Mouse (Mus musculus): ENCODE measurements around the gene Ipo9. TPM values are rescaled to one million over a fixed set of nuclear protein-coding genes. Genes with fewer than 3 reads are reported as not detected.

Gene Ipo9
- polyA plus RNA-seq, 1 experiment from 2014 or later = 70.5 TPM

DNA sequence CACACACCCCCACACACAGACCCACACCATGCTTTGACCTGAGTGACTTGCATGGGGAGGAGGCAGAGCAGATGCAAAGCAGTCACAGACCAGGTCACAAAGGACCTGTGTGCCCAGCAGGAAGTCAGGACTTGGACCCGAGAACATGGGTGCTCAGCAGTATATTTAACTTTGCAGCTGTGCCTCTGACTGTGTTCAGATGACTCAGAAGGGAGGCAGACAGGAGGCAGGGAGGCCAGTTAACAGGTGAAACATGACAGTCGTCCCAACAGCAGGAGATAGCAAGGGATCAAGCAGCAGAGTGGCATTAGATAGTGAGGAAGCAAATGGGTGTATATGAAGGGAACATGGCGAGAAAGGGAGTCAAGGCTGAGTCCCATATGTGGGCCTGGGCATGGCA lies 83.4 kb downstream of the Ipo9 start:
- H3K4me2 ChIP-seq (ENCODE audit: low read depth, low read length) = no peak overlapping the region
- peak overlapping the region; percentile 29; the same call in 1 of the 2 replicates for H3K27ac ChIP-seq (ENCODE audit: low read length)
- no peak overlapping the region for H3K9ac ChIP-seq (ENCODE audit: low read depth, low read length)
- no peaks in the 10 kb centered on the region for H3K9me3 ChIP-seq (ENCODE audit: control insufficient read depth, low read length)
- H3K27me3 ChIP-seq (replicated peaks; ENCODE audit: control insufficient read depth, insufficient read depth, low read length) = no peaks in the 10 kb centered on the region
- no peaks in the 10 kb centered on the region for H3K36me3 ChIP-seq (ENCODE audit: control insufficient read depth, insufficient read depth, low read length)
- ATAC-seq = no peak
- H3K4me1 ChIP-seq (ENCODE audit: control insufficient read depth, insufficient read depth, low read length) = peaks cover 4% of the 10 kb centered on the region; the same call in 1 of the 2 replicates
- 66% methylated on average over 3 of the region's 3 CpGs for WGBS
- no peak overlapping the region for H3K4me3 ChIP-seq (ENCODE audit: low read length)

DNA sequence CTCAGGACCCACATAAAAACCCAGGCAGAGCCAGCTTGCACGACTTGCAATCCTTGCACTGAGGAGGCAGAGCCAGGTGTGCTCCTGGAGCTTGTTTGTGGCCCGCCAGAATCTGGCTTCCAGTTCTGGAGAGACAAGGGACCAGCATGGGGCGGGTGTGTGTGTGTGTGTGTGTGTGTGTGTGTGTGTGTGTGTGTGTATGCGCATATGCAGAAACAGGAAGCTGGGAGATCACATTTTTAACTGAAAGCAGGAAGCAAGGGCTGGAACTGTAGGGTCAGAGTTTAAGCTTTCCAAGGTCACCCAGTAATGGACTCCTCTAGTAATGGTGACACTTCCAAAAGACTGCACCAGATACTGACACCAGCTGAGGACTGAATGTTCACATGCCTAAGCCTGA lies 86.3 kb downstream of the Ipo9 start:
- Histone ChIP-seq H3K27ac (ENCODE audit: low read length) (no peak overlapping the region), H3K4me2 (ENCODE audit: low read depth, low read length) (no peak overlapping the region), H3K4me1 (ENCODE audit: control insufficient read depth, insufficient read depth, low read length) (peaks cover 4% of the 10 kb centered on the region; the same call in 1 of the 2 replicates), H3K27me3 (replicated peaks; ENCODE audit: control insufficient read depth, insufficient read depth, low read length) (no peaks in the 10 kb centered on the region), H3K4me3 (ENCODE audit: low read length) (no peak overlapping the region), H3K36me3 (ENCODE audit: control insufficient read depth, insufficient read depth, low read length) (no peaks in the 10 kb centered on the region), H3K9ac (ENCODE audit: low read depth, low read length) (no peak overlapping the region), H3K9me3 (ENCODE audit: control insufficient read depth, low read length) (no peaks in the 10 kb centered on the region)
- 60% methylated on average over 4 of the region's 4 CpGs for WGBS
- no peak for ATAC-seq

DNA sequence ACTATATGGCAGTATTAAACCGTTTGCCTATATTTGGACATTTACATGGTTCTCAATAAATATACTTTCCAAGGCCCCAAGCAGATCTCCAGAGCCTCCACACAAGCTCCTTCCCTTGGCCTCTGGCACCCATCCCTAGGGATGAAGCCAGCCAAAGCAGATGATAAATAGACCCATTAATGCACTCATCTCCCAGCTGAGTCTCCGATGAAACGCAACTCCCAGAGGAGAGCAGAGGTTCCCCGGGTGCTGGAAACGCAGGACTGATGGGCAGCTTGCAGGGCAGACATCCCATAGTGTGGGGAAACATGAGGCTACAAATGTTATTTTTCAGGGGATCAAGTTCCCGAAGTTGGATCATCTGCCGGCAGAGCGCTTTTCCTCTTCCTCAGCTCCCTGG lies 88.4 kb downstream of the Ipo9 start:
- no peak for ATAC-seq
- H3K27ac ChIP-seq (ENCODE audit: low read length) = no peak overlapping the region

More for the DNA sequence above, 88.4 kb downstream of the Ipo9 start:
- WGBS = 62% methylated on average over 8 of the region's 8 CpGs
- no peak overlapping the region for H3K9ac ChIP-seq (ENCODE audit: low read depth, low read length)
- H3K9me3 ChIP-seq (ENCODE audit: control insufficient read depth, low read length) = no peaks in the 10 kb centered on the region
- no peaks in the 10 kb centered on the region for H3K36me3 ChIP-seq (ENCODE audit: control insufficient read depth, insufficient read depth, low read length)
- H3K4me2 ChIP-seq (ENCODE audit: low read depth, low read length) = no peak overlapping the region
- H3K27me3 ChIP-seq (replicated peaks; ENCODE audit: control insufficient read depth, insufficient read depth, low read length) = no peaks in the 10 kb centered on the region
- H3K4me3 ChIP-seq (ENCODE audit: low read length) = no peak overlapping the region
- H3K4me1 ChIP-seq (ENCODE audit: control insufficient read depth, insufficient read depth, low read length) = no peaks in the 10 kb centered on the region; the same call in 1 of the 2 replicates

Small RNA genes within 50 kb of the gene (microRNA-seq; reads per million reads assigned to microRNA genes)
- 1.1 reads per million for gene Mir1231

Other genes with a start within 250 kb of the Ipo9 start
- gene Elf3, start 171.9 kb downstream of the Ipo9 start, polyA plus RNA-seq (2015; fragmentation: Nextera tagmentation; extraction: Ambion mirVana) = 264 and 267 TPM in 2 replicates
- 174 and 193 TPM in 2 replicates for gene Rnpep, start 146.4 kb downstream of the Ipo9 start, polyA plus RNA-seq (2015; fragmentation: Nextera tagmentation; extraction: Ambion mirVana)
- 247 and 268 TPM in 2 replicates for gene Timm17a, start 116.7 kb downstream of the Ipo9 start, polyA plus RNA-seq (2015; fragmentation: Nextera tagmentation; extraction: Ambion mirVana)
- 10.6 and 11.7 TPM in 2 replicates for gene Lmod1, start 105.7 kb downstream of the Ipo9 start, polyA plus RNA-seq (2015; fragmentation: Nextera tagmentation; extraction: Ambion mirVana)
- gene Shisa4, start 55.3 kb downstream of the Ipo9 start, polyA plus RNA-seq (2015; fragmentation: Nextera tagmentation; extraction: Ambion mirVana) = 19.3 and 22.4 TPM in 2 replicates
- gene Nav1, start 176.8 kb upstream of the Ipo9 start, polyA plus RNA-seq (2015; fragmentation: Nextera tagmentation; extraction: Ambion mirVana) = 8.8 and 9.0 TPM in 2 replicates